In the genomic region with DNA sequence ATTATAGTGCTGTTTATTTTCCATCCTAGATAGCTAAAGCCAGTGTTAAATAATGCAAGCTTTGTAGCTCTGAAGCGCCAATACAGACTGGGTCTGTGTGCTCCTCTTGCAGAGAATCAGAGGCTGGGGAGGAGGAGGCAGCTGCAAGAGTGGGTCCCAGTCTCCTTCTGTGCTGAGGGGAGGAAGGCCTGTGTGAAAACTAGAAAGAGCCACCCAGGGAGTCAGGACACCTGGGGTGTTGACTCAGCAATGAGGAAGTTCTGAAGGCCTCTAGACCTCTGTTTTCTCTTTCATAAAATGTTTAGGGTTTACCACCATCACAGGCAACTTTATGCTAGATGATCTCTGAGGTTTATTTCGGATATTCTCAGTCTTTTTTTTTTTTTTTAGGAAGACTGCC, we compare ENCODE assay signal across 20 mouse cellular contexts.
"Had no signal": no experiment of that assay in that cellular context is flagged by ENCODE, and none has a peak within 500 bp of the region (broad histone marks: within the 10 kb centered on the region; RNA-seq: fewer than 3 reads in every experiment).

No protein-coding gene starts in this region.

- H3K4me3 ChIP-seq: liver, embryonic 13.5 days; liver, embryonic 15.5 days; lung, embryonic 15.5 days; midbrain, embryonic 10.5 days; midbrain, embryonic 12.5 days; myocyte; neural tube, embryonic 13.5 days; neural tube, embryonic 15.5 days had no signal

- H3K4me1 ChIP-seq: liver, embryonic 13.5 days; liver, embryonic 15.5 days; lung, embryonic 15.5 days; midbrain, embryonic 12.5 days; neural tube, embryonic 15.5 days had no signal

- DNase-seq: liver, embryonic 13.5 days; liver, postnatal 0 days; lung, adult 2 months; lung, postnatal 14 days; lung, postnatal 4 days; retina, postnatal 1 day; right cerebral cortex, postnatal 4 days; spleen, adult 18-20 months; thymus, adult 18-20 months; thymus, postnatal 14 days; thymus, postnatal 36 days had no signal

- H3K9ac ChIP-seq: liver, embryonic 13.5 days; liver, embryonic 15.5 days; liver, postnatal 0 days; lung, embryonic 15.5 days; midbrain, embryonic 12.5 days; neural tube, embryonic 13.5 days; neural tube, embryonic 15.5 days had no signal

- H3K4me2 ChIP-seq: liver, embryonic 11.5 days; liver, embryonic 13.5 days; liver, embryonic 15.5 days; lung, embryonic 15.5 days; midbrain, embryonic 12.5 days; neural tube, embryonic 13.5 days; neural tube, embryonic 15.5 days had no signal

- H3K9me3 ChIP-seq: liver, embryonic 13.5 days; liver, embryonic 15.5 days; lung, embryonic 15.5 days; midbrain, embryonic 10.5 days; midbrain, embryonic 12.5 days; neural tube, embryonic 13.5 days; neural tube, embryonic 15.5 days had no signal

- H3K27ac ChIP-seq: liver, embryonic 13.5 days; liver, embryonic 15.5 days; lung, embryonic 15.5 days; midbrain, embryonic 10.5 days; midbrain, embryonic 12.5 days; neural tube, embryonic 13.5 days; neural tube, embryonic 15.5 days had no signal

- H3K27me3 ChIP-seq: liver, embryonic 13.5 days; liver, embryonic 15.5 days; lung, embryonic 15.5 days; midbrain, embryonic 12.5 days; neural tube, embryonic 13.5 days; neural tube, embryonic 15.5 days had no signal

- H3K36me3 ChIP-seq: liver, embryonic 13.5 days; liver, embryonic 15.5 days; lung, embryonic 15.5 days; midbrain, embryonic 10.5 days; midbrain, embryonic 12.5 days; neural tube, embryonic 13.5 days; neural tube, embryonic 15.5 days had no signal

- ATAC-seq: liver, postnatal 0 days; lung, postnatal 0 days had no signal
